Mouse (Mus musculus) C2C12 (cell line): ENCODE measurements at regions not wholly inside any gene's neighbourhood (a gene's known extent, or its start where the extent isn't known, plus 50 kb on each side); places are given as distances from the start of the nearest gene placed in this dataset.

Experiments used
- CTCF ChIP-seq: IDR thresholded peaks from one replicate; pipeline ENCODE4 v1.5.1; 2011; ENCODE audit not compliant: control insufficient read depth, insufficient read depth, insufficient read length
- MYOG ChIP-seq: IDR thresholded peaks from one replicate; pipeline ENCODE4 v1.6.1; 2011; ENCODE audit not compliant: control insufficient read depth, insufficient read length; ENCODE audit errors: extremely low read depth

DNA sequence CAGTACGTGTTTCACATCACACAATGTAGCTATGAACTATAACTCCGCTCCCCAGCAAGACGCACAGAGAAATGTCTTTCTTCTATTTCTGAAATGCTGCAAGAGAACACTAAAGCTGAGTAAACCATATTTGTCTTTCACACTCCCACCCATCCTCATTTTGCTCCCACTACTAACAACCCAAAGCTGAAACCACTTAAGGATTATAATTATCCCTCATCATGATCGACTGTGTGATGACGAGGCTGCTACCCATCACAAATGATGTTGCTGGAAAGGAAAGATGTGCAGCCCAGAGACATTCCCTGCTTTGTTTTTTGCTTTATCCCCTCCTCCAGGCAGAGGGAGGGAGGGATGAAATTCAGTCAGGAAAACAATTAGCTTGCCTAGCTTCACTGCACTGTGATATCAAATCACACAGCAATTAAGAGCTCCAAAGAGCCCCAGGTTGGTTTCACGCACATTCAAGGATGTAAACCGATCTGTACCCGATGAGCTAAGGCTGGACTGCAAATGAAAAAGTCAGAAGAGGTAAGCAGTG lies 183.5 kb upstream of the Tbl1xr1 start:
- no peak for TF ChIP-seq CTCF
- TF ChIP-seq MYOG = no peak
